Mouse (Mus musculus) lung, embryonic 16.5 days (tissue): ENCODE measurements around the gene Sema5b. TPM values are rescaled to one million over a fixed set of nuclear protein-coding genes. Genes with fewer than 3 reads are reported as not detected.

Experiments
- ATAC-seq: fragments of 200-750 bp; cut with Nextera tagmentation; 2 replicates; pipeline ENCODE4 v1.8.0; 2017; ENCODE audit warnings: low read depth, mild to moderate bottlenecking, moderate library complexity
- H3K27ac ChIP-seq: fragments of 300-500 bp; sonication (generic); 2 replicates; pipeline ENCODE4 v1.5.1; 2014; ENCODE audit warnings: mild to moderate bottlenecking, control low read depth, low read length
- H3K27me3 ChIP-seq: fragments of 300-500 bp; sonication (generic); 2 replicates; pipeline ENCODE4 v1.6.1; 2014; ENCODE audit warnings: low read depth, low read length, mixed read lengths; ENCODE audit not compliant: control insufficient read depth, insufficient read depth
- H3K36me3 ChIP-seq: fragments of 300-500 bp; sonication (generic); 2 replicates; pipeline ENCODE4 v1.6.1; 2014; ENCODE audit warnings: low read length; ENCODE audit not compliant: control insufficient read depth, insufficient read depth
- H3K4me1 ChIP-seq: fragments of 300-500 bp; sonication (generic); replicated peaks from 2 replicates; pipeline ENCODE4 v1.6.1; 2014; ENCODE audit warnings: low read length, mixed read lengths; ENCODE audit not compliant: control insufficient read depth, insufficient read depth
- H3K4me2 ChIP-seq: fragments of 300-500 bp; sonication (generic); 2 replicates; pipeline ENCODE4 v1.6.1; 2014; ENCODE audit warnings: low read depth, low read length, control low read depth
- H3K4me3 ChIP-seq: fragments of 300-500 bp; sonication (generic); 2 replicates; pipeline ENCODE4 v1.5.1; 2014; ENCODE audit warnings: mild to moderate bottlenecking, low read length, control low read depth
- H3K9ac ChIP-seq: fragments of 300-500 bp; sonication (generic); 2 replicates; pipeline ENCODE4 v1.6.1; 2014; ENCODE audit warnings: low read length, control low read depth
- H3K9me3 ChIP-seq: fragments of 300-500 bp; sonication (generic); 2 replicates; pipeline ENCODE4 v1.6.1; 2016; ENCODE audit warnings: low read length; ENCODE audit not compliant: control insufficient read depth
- WGBS: fragments of 180-500 bp; shearing (Covaris S2); extraction: QIAGEN DNeasy Blood & Tissue Kit; methylation state at CpG from one replicate; pipeline ENCODE4 v1.1.7; 2014; 5-methylcytosine and 5-hydroxymethylcytosine counted together
- polyA plus RNA-seq: library from polyadenylated mRNA; unstranded; fragments of >200 nt; fragmentation: Nextera tagmentation; extraction: Ambion mirVana; gene quantifications from 2 replicates; pipeline ENCODE4 v1.2.1, GENCODE M21; 2015

Sema5b gene
- polyA plus RNA-seq, 1 experiment from 2014 or later, result 2.4 TPM

- Histone ChIP-seq H3K4me1 (no peaks in the 10 kb centered on the region; the same call in 1 of the 2 replicates), H3K9ac (no peak overlapping the region), H3K36me3 (no peaks in the 10 kb centered on the region), H3K9me3 (no peaks in the 10 kb centered on the region), H3K4me2 (no peak overlapping the region), H3K27ac (no peak overlapping the region), H3K4me3 (no peak overlapping the region), H3K27me3 (no peaks in the 10 kb centered on the region)
- ATAC-seq, result no peak
- WGBS, result 43% methylated on average over 2 of the region's 2 CpGs
These were observed 92.1 kb downstream of the Sema5b start for GRCm38 (mm10) chr16:35633058-35633457.

- Histone ChIP-seq H3K36me3 (no peaks in the 10 kb centered on the region), H3K27me3 (no peaks in the 10 kb centered on the region), H3K27ac (no peak overlapping the region), H3K9ac (no peak overlapping the region), H3K4me2 (no peak overlapping the region), H3K4me3 (no peak overlapping the region), H3K9me3 (no peaks in the 10 kb centered on the region), H3K4me1 (no peaks in the 10 kb centered on the region; the same call in 1 of the 2 replicates)
- 41% methylated on average over 4 of the region's 4 CpGs for WGBS
- no peak for ATAC-seq
These were observed 94.0 kb downstream of the Sema5b start for GRCm38 (mm10) chr16:35634971-35635370.

- no peaks in the 10 kb centered on the region for H3K9me3 ChIP-seq
- no peak overlapping the region for H3K4me3 ChIP-seq
- no peaks in the 10 kb centered on the region for H3K4me1 ChIP-seq
- no peak overlapping the region for H3K4me2 ChIP-seq
- H3K9ac ChIP-seq, result no peak overlapping the region
- ATAC-seq, result no peak
- no peak overlapping the region for H3K27ac ChIP-seq
- WGBS, result 67% methylated on average over 3 of the region's 3 CpGs
- H3K36me3 ChIP-seq, result no peaks in the 10 kb centered on the region
- H3K27me3 ChIP-seq, result no peaks in the 10 kb centered on the region
These were observed 98.6 kb downstream of the Sema5b start for GRCm38 (mm10) chr16:35639505-35639904.

- Histone ChIP-seq H3K36me3 (no peaks in the 10 kb centered on the region), H3K4me1 (no peaks in the 10 kb centered on the region), H3K4me2 (no peak overlapping the region), H3K4me3 (no peak overlapping the region), H3K27ac (no peak overlapping the region), H3K27me3 (no peaks in the 10 kb centered on the region), H3K9me3 (no peaks in the 10 kb centered on the region), H3K9ac (no peak overlapping the region)
- no peak for ATAC-seq
- WGBS, result 78% methylated on average over 4 of the region's 4 CpGs
These were observed 107.9 kb downstream of the Sema5b start for GRCm38 (mm10) chr16:35648862-35649261.

GRCm38 (mm10) chr16:35652206-35652605 is 111.3 kb downstream of the Sema5b start:
- no peaks in the 10 kb centered on the region for H3K9me3 ChIP-seq
- WGBS, result 45% methylated on average over 6 of the region's 6 CpGs
- H3K4me3 ChIP-seq, result no peak overlapping the region
- H3K4me2 ChIP-seq, result no peak overlapping the region
- no peaks in the 10 kb centered on the region for H3K36me3 ChIP-seq
- no peaks in the 10 kb centered on the region for H3K4me1 ChIP-seq
- no peak for ATAC-seq
- no peak overlapping the region for H3K27ac ChIP-seq
- no peak overlapping the region for H3K9ac ChIP-seq
- H3K27me3 ChIP-seq, result no peaks in the 10 kb centered on the region

- Histone ChIP-seq H3K27me3 (no peaks in the 10 kb centered on the region), H3K36me3 (no peaks in the 10 kb centered on the region), H3K4me3 (no peak overlapping the region), H3K9ac (no peak overlapping the region), H3K9me3 (no peaks in the 10 kb centered on the region), H3K4me1 (no peaks in the 10 kb centered on the region), H3K27ac (no peak overlapping the region), H3K4me2 (no peak overlapping the region)
- WGBS, result 88% methylated on average over 3 of the region's 3 CpGs
- no peak for ATAC-seq
These were observed 111.8 kb downstream of the Sema5b start for GRCm38 (mm10) chr16:35652706-35653105.

GRCm38 (mm10) chr16:35653951-35654350 is 113.0 kb downstream of the Sema5b start:
- no peak overlapping the region for H3K9ac ChIP-seq
- ATAC-seq, result no peak
- H3K9me3 ChIP-seq, result no peaks in the 10 kb centered on the region
- no peaks in the 10 kb centered on the region for H3K4me1 ChIP-seq
- no peak overlapping the region for H3K4me3 ChIP-seq
- WGBS, result 82% methylated on average over 5 of the region's 5 CpGs
- no peaks in the 10 kb centered on the region for H3K36me3 ChIP-seq
- no peak overlapping the region for H3K4me2 ChIP-seq
- peaks cover 7% of the 10 kb centered on the region for H3K27me3 ChIP-seq
- H3K27ac ChIP-seq, result no peak overlapping the region

- Histone ChIP-seq H3K36me3 (no peaks in the 10 kb centered on the region), H3K4me1 (peaks cover 6% of the 10 kb centered on the region), H3K9me3 (no peaks in the 10 kb centered on the region), H3K4me2 (peak overlapping the region; percentile 63), H3K27me3 (peaks cover 30% of the 10 kb centered on the region), H3K4me3 (peak overlapping the region; percentile 45), H3K27ac (no peak overlapping the region), H3K9ac (peak overlapping the region; percentile 32; the same call in 1 of the 2 replicates)
- WGBS, result 6% methylated on average over 35 of the region's 36 CpGs
- no peak for ATAC-seq
These were observed 119.3 kb downstream of the Sema5b start for GRCm38 (mm10) chr16:35660222-35660621.

- no peak overlapping the region for H3K4me2 ChIP-seq
- 92% methylated on average over 9 of the region's 9 CpGs for WGBS
- no peak for ATAC-seq
- H3K9me3 ChIP-seq, result no peaks in the 10 kb centered on the region
- peaks cover 6% of the 10 kb centered on the region for H3K4me1 ChIP-seq
- no peak overlapping the region for H3K4me3 ChIP-seq
- no peak overlapping the region for H3K9ac ChIP-seq
- no peaks in the 10 kb centered on the region for H3K36me3 ChIP-seq
- H3K27ac ChIP-seq, result no peak overlapping the region
- H3K27me3 ChIP-seq, result peaks cover 23% of the 10 kb centered on the region
These were observed 123.0 kb downstream of the Sema5b start for GRCm38 (mm10) chr16:35663831-35664414.

GRCm38 (mm10) chr16:35664847-35665246 is 123.9 kb downstream of the Sema5b start:
- Histone ChIP-seq H3K27me3 (peaks cover 14% of the 10 kb centered on the region), H3K4me2 (no peak overlapping the region), H3K36me3 (no peaks in the 10 kb centered on the region), H3K9me3 (no peaks in the 10 kb centered on the region), H3K4me1 (peaks cover 6% of the 10 kb centered on the region), H3K27ac (no peak overlapping the region), H3K9ac (no peak overlapping the region), H3K4me3 (no peak overlapping the region)
- WGBS, result 70% methylated on average over 4 of the region's 4 CpGs
- ATAC-seq, result no peak
